Mouse (Mus musculus): ENCODE data around the gene Zbtb44. TPM values are rescaled to one million over a fixed set of nuclear protein-coding genes. Genes with fewer than 3 reads are reported as not detected.
A peak's percentile ranks its signal among the peaks of the same experiment; 100 is the strongest.

The Zbtb44 gene
- polyA plus RNA-seq, 1 experiment from 2014 or later = 4.1 TPM

GRCm38 (mm10) chr9:31010749-31011148 lies 19.7 kb upstream of the Zbtb44 start:
- H3K4me3 ChIP-seq (ENCODE audit: low read depth, low read length) = no peak overlapping the region
- no peak overlapping the region for H3K9ac ChIP-seq (ENCODE audit: low read depth, low read length)
- WGBS = 84% methylated on average over 3 of the region's 3 CpGs
- no peaks in the 10 kb centered on the region for H3K36me3 ChIP-seq (ENCODE audit: control insufficient read depth, insufficient read depth, low read length)
- no peak overlapping the region for H3K4me2 ChIP-seq (ENCODE audit: low read length)
- no peaks in the 10 kb centered on the region for H3K4me1 ChIP-seq (ENCODE audit: control insufficient read depth, insufficient read depth, low read length)
- H3K27ac ChIP-seq (ENCODE audit: low read length) = no peak overlapping the region
- H3K27me3 ChIP-seq (ENCODE audit: control insufficient read depth, insufficient read depth, low read depth, low read length) = no peaks in the 10 kb centered on the region
- ATAC-seq = no peak
- H3K9me3 ChIP-seq (replicated peaks; ENCODE audit: control insufficient read depth, low read length, poor library complexity, severe bottlenecking) = no peaks in the 10 kb centered on the region

GRCm38 (mm10) chr9:31011533-31011932 lies 18.9 kb upstream of the Zbtb44 start:
- WGBS = 61% methylated on average over 1 of the region's 1 CpGs
- no peak overlapping the region for H3K27ac ChIP-seq (ENCODE audit: low read length)
- no peak overlapping the region for H3K4me2 ChIP-seq (ENCODE audit: low read length)
- no peak overlapping the region for H3K9ac ChIP-seq (ENCODE audit: low read depth, low read length)
- no peaks in the 10 kb centered on the region for H3K27me3 ChIP-seq (ENCODE audit: control insufficient read depth, insufficient read depth, low read depth, low read length)
- ATAC-seq = no peak
- no peaks in the 10 kb centered on the region for H3K9me3 ChIP-seq (replicated peaks; ENCODE audit: control insufficient read depth, low read length, poor library complexity, severe bottlenecking)
- H3K36me3 ChIP-seq (ENCODE audit: control insufficient read depth, insufficient read depth, low read length) = no peaks in the 10 kb centered on the region
- no peaks in the 10 kb centered on the region for H3K4me1 ChIP-seq (ENCODE audit: control insufficient read depth, insufficient read depth, low read length)
- H3K4me3 ChIP-seq (ENCODE audit: low read depth, low read length) = no peak overlapping the region

- WGBS = 86% methylated on average over 4 of the region's 4 CpGs
- H3K4me3 ChIP-seq (ENCODE audit: low read depth, low read length) = no peak overlapping the region
- no peak for ATAC-seq
- H3K9ac ChIP-seq (ENCODE audit: low read depth, low read length) = no peak overlapping the region
- no peaks in the 10 kb centered on the region for H3K9me3 ChIP-seq (replicated peaks; ENCODE audit: control insufficient read depth, low read length, poor library complexity, severe bottlenecking)
- H3K4me1 ChIP-seq (ENCODE audit: control insufficient read depth, insufficient read depth, low read length) = no peaks in the 10 kb centered on the region
- H3K36me3 ChIP-seq (ENCODE audit: control insufficient read depth, insufficient read depth, low read length) = no peaks in the 10 kb centered on the region
- H3K27ac ChIP-seq (ENCODE audit: low read length) = no peak overlapping the region
- no peaks in the 10 kb centered on the region for H3K27me3 ChIP-seq (ENCODE audit: control insufficient read depth, insufficient read depth, low read depth, low read length)
- H3K4me2 ChIP-seq (ENCODE audit: low read length) = no peak overlapping the region
Measured at GRCm38 (mm10) chr9:31012674-31013073, 17.8 kb upstream of the Zbtb44 start.

GRCm38 (mm10) chr9:31013415-31013814 lies 17.0 kb upstream of the Zbtb44 start:
- WGBS = 90% methylated on average over 4 of the region's 4 CpGs
- Histone ChIP-seq H3K9ac (ENCODE audit: low read depth, low read length) (no peak overlapping the region), H3K9me3 (replicated peaks; ENCODE audit: control insufficient read depth, low read length, poor library complexity, severe bottlenecking) (no peaks in the 10 kb centered on the region), H3K4me1 (ENCODE audit: control insufficient read depth, insufficient read depth, low read length) (no peaks in the 10 kb centered on the region), H3K4me3 (ENCODE audit: low read depth, low read length) (no peak overlapping the region), H3K27ac (ENCODE audit: low read length) (no peak overlapping the region), H3K36me3 (ENCODE audit: control insufficient read depth, insufficient read depth, low read length) (no peaks in the 10 kb centered on the region), H3K27me3 (ENCODE audit: control insufficient read depth, insufficient read depth, low read depth, low read length) (no peaks in the 10 kb centered on the region), H3K4me2 (ENCODE audit: low read length) (no peak overlapping the region)
- ATAC-seq = no peak

- H3K4me2 ChIP-seq (ENCODE audit: low read length) = no peak overlapping the region
Measured at GRCm38 (mm10) chr9:31017616-31018015, 12.8 kb upstream of the Zbtb44 start.

GRCm38 (mm10) chr9:31018158-31018557 lies 12.3 kb upstream of the Zbtb44 start:
- no peak for ATAC-seq
- H3K9ac ChIP-seq (ENCODE audit: low read depth, low read length) = no peak overlapping the region
- H3K36me3 ChIP-seq (ENCODE audit: control insufficient read depth, insufficient read depth, low read length) = no peaks in the 10 kb centered on the region
- no peaks in the 10 kb centered on the region for H3K9me3 ChIP-seq (replicated peaks; ENCODE audit: control insufficient read depth, low read length, poor library complexity, severe bottlenecking)
- H3K27me3 ChIP-seq (ENCODE audit: control insufficient read depth, insufficient read depth, low read depth, low read length) = no peaks in the 10 kb centered on the region
- 95% methylated on average over 3 of the region's 3 CpGs for WGBS
- no peak overlapping the region for H3K27ac ChIP-seq (ENCODE audit: low read length)
- H3K4me2 ChIP-seq (ENCODE audit: low read length) = no peak overlapping the region
- H3K4me1 ChIP-seq (ENCODE audit: control insufficient read depth, insufficient read depth, low read length) = no peaks in the 10 kb centered on the region
- H3K4me3 ChIP-seq (ENCODE audit: low read depth, low read length) = no peak overlapping the region

More at GRCm38 (mm10) chr9:31017616-31018015, 12.8 kb upstream of the Zbtb44 start:
- no peak overlapping the region for H3K9ac ChIP-seq (ENCODE audit: low read depth, low read length)
- no peak overlapping the region for H3K4me3 ChIP-seq (ENCODE audit: low read depth, low read length)
- WGBS = 59% methylated on average over 4 of the region's 4 CpGs
- H3K36me3 ChIP-seq (ENCODE audit: control insufficient read depth, insufficient read depth, low read length) = no peaks in the 10 kb centered on the region
- no peak overlapping the region for H3K27ac ChIP-seq (ENCODE audit: low read length)
- no peaks in the 10 kb centered on the region for H3K9me3 ChIP-seq (replicated peaks; ENCODE audit: control insufficient read depth, low read length, poor library complexity, severe bottlenecking)
- ATAC-seq = no peak
- H3K4me1 ChIP-seq (ENCODE audit: control insufficient read depth, insufficient read depth, low read length) = no peaks in the 10 kb centered on the region
- no peaks in the 10 kb centered on the region for H3K27me3 ChIP-seq (ENCODE audit: control insufficient read depth, insufficient read depth, low read depth, low read length)

GRCm38 (mm10) chr9:31018705-31019104 lies 11.7 kb upstream of the Zbtb44 start:
- no peak for ATAC-seq
- no peaks in the 10 kb centered on the region for H3K36me3 ChIP-seq (ENCODE audit: control insufficient read depth, insufficient read depth, low read length)
- no peaks in the 10 kb centered on the region for H3K9me3 ChIP-seq (replicated peaks; ENCODE audit: control insufficient read depth, low read length, poor library complexity, severe bottlenecking)
- H3K4me3 ChIP-seq (ENCODE audit: low read depth, low read length) = no peak overlapping the region
- H3K27ac ChIP-seq (ENCODE audit: low read length) = no peak overlapping the region
- no peaks in the 10 kb centered on the region for H3K27me3 ChIP-seq (ENCODE audit: control insufficient read depth, insufficient read depth, low read depth, low read length)
- H3K4me2 ChIP-seq (ENCODE audit: low read length) = no peak overlapping the region
- no peak overlapping the region for H3K9ac ChIP-seq (ENCODE audit: low read depth, low read length)
- no peaks in the 10 kb centered on the region for H3K4me1 ChIP-seq (ENCODE audit: control insufficient read depth, insufficient read depth, low read length)

- H3K9ac ChIP-seq (ENCODE audit: low read depth, low read length) = no peak overlapping the region
- no peak overlapping the region for H3K4me3 ChIP-seq (ENCODE audit: low read depth, low read length)
- H3K27me3 ChIP-seq (ENCODE audit: control insufficient read depth, insufficient read depth, low read depth, low read length) = no peaks in the 10 kb centered on the region
- peaks cover 16% of the 10 kb centered on the region for H3K4me1 ChIP-seq (ENCODE audit: control insufficient read depth, insufficient read depth, low read length)
- H3K27ac ChIP-seq (ENCODE audit: low read length) = no peak overlapping the region
- H3K9me3 ChIP-seq (replicated peaks; ENCODE audit: control insufficient read depth, low read length, poor library complexity, severe bottlenecking) = no peaks in the 10 kb centered on the region
- 89% methylated on average over 4 of the region's 4 CpGs for WGBS
- ATAC-seq = no peak
- no peaks in the 10 kb centered on the region for H3K36me3 ChIP-seq (ENCODE audit: control insufficient read depth, insufficient read depth, low read length)
- no peak overlapping the region for H3K4me2 ChIP-seq (ENCODE audit: low read length)
Measured at GRCm38 (mm10) chr9:31028251-31028650, 2.2 kb upstream of the Zbtb44 start.

- no peaks in the 10 kb centered on the region for H3K27me3 ChIP-seq (ENCODE audit: control insufficient read depth, insufficient read depth, low read depth, low read length)
- under 1% methylated on average over 42 of the region's 57 CpGs for WGBS
Measured at GRCm38 (mm10) chr9:31029751-31030511, 513 bp upstream of the Zbtb44 start.

More at GRCm38 (mm10) chr9:31029751-31030511, 513 bp upstream of the Zbtb44 start:
- Histone ChIP-seq H3K4me1 (ENCODE audit: control insufficient read depth, insufficient read depth, low read length) (peaks cover 16% of the 10 kb centered on the region), H3K36me3 (ENCODE audit: control insufficient read depth, insufficient read depth, low read length) (no peaks in the 10 kb centered on the region), H3K4me2 (ENCODE audit: low read length) (peak overlapping the region; percentile 96), H3K4me3 (ENCODE audit: low read depth, low read length) (peak overlapping the region; percentile 92), H3K9ac (ENCODE audit: low read depth, low read length) (peak overlapping the region; percentile 94), H3K27ac (ENCODE audit: low read length) (peak overlapping the region; percentile 94), H3K9me3 (replicated peaks; ENCODE audit: control insufficient read depth, low read length, poor library complexity, severe bottlenecking) (no peaks in the 10 kb centered on the region)
- ATAC-seq = peak; percentile 98

All from midbrain, embryonic 16.5 days (tissue).